Mouse (Mus musculus) MEL (cell line): ENCODE measurements around the gene Mettl26. TPM values are rescaled to one million over a fixed set of nuclear protein-coding genes. Genes with fewer than 3 reads are reported as not detected.

Experiments
- DNase-seq: peaks from one replicate; pipeline ENCODE4 v3.0.0; 2011; ENCODE audit warnings: low read depth, low spot score
- H3K27ac ChIP-seq: 2 replicates; pipeline ENCODE4 v1.5.1; 2012; ENCODE audit warnings: low read depth, mild to moderate bottlenecking, control low read depth, low read length, moderate library complexity; ENCODE audit not compliant: control insufficient read depth
- H3K27me3 ChIP-seq, 2 experiments: fragments of 150-350 bp in 1 of 2; sonication (generic) in 1 of 2; 2 replicates each; pipeline ENCODE4 v1.6.1; 2012; ENCODE audit warnings: low read length in 2 of 2, mild to moderate bottlenecking in 2 of 2, improper control_type of control experiment in 1 of 2, moderate library complexity in 1 of 2; ENCODE audit not compliant: insufficient read depth in 2 of 2, control insufficient read depth in 1 of 2
- H3K36me3 ChIP-seq, 2 experiments: 2 replicates each; pipeline ENCODE4 v1.6.1; 2012 to 2014; ENCODE audit warnings: low read length in 2 of 2, improper control_type of control experiment in 1 of 2, inconsistent platforms in 1 of 2, mild to moderate bottlenecking in 1 of 2; ENCODE audit not compliant: insufficient read depth in 2 of 2, control insufficient read depth in 1 of 2
- H3K4me1 ChIP-seq, 2 experiments: fragments of 150-350 bp in 1 of 2; sonication (generic) in 1 of 2; 2 replicates each; pipeline ENCODE4 v1.6.1; 2012; ENCODE audit warnings: low read length in 2 of 2, improper control_type of control experiment in 1 of 2, mild to moderate bottlenecking in 1 of 2; ENCODE audit not compliant: insufficient read depth in 2 of 2, control insufficient read depth in 1 of 2
- H3K4me3 ChIP-seq, 2 experiments: fragments of 150-350 bp in 1 of 2; sonication (generic) in 1 of 2; 2 replicates each; pipeline ENCODE4 v1.5.1; 2012; ENCODE audit warnings: low read depth in 2 of 2, low read length in 2 of 2, mild to moderate bottlenecking in 2 of 2, moderate library complexity in 2 of 2, control low read depth in 1 of 2, improper control_type of control experiment in 1 of 2; ENCODE audit not compliant: control insufficient read depth in 1 of 2, insufficient read depth in 1 of 2
- H3K79me2 ChIP-seq: 2 replicates; pipeline ENCODE4 v1.6.1; 2012; ENCODE audit warnings: mild to moderate bottlenecking, low read length, moderate library complexity; ENCODE audit not compliant: control insufficient read depth, poor library complexity, insufficient read depth
- H3K9ac ChIP-seq: 2 replicates; pipeline ENCODE4 v1.6.1; 2012; ENCODE audit warnings: low read depth, mild to moderate bottlenecking, control low read depth, low read length, moderate library complexity; ENCODE audit not compliant: control insufficient read depth, poor library complexity, severe bottlenecking
- H3K9me3 ChIP-seq: fragments of 150-350 bp; sonication (generic); replicated peaks from 2 replicates; pipeline ENCODE4 v1.6.1; 2012; ENCODE audit warnings: mild to moderate bottlenecking, low read length, improper control_type of control experiment, moderate library complexity; ENCODE audit not compliant: insufficient read depth
- BHLHE40 ChIP-seq: IDR thresholded peaks from 2 replicates; pipeline ENCODE4 v1.6.1; 2012; ENCODE audit warnings: low read depth, mild to moderate bottlenecking, inconsistent platforms, low read length, improper control_type of control experiment, borderline replicate concordance
- CHD1 ChIP-seq: IDR thresholded peaks from 2 replicates; pipeline ENCODE4 v1.6.1; 2012; ENCODE audit warnings: low read depth, mild to moderate bottlenecking, inconsistent platforms, low read length, improper control_type of control experiment
- CTCF ChIP-seq, 3 experiments: IDR thresholded peaks in 2 of 3; conservative IDR thresholded peaks in 1 of 3; 2 replicates each; pipeline ENCODE4 v1.5.1; 2011 to 2012; ENCODE audit warnings: low read length in 3 of 3, low read depth in 2 of 3, mild to moderate bottlenecking in 2 of 3, improper control_type of control experiment in 1 of 3, inconsistent platforms in 1 of 3, mixed read lengths in 1 of 3, moderate library complexity in 1 of 3; ENCODE audit not compliant: control insufficient read depth in 1 of 3, insufficient read depth in 1 of 3, poor library complexity in 1 of 3, severe bottlenecking in 1 of 3
- ELF1 ChIP-seq: IDR thresholded peaks from 2 replicates; pipeline ENCODE4 v1.6.1; 2014; ENCODE audit warnings: low read depth, mild to moderate bottlenecking, inconsistent platforms, low read length, improper control_type of control experiment, moderate library complexity
- HCFC1 ChIP-seq: IDR thresholded peaks from 2 replicates; pipeline ENCODE4 v1.6.1; 2012; ENCODE audit warnings: low read depth, mild to moderate bottlenecking, inconsistent platforms, low read length, improper control_type of control experiment, moderate library complexity
- KAT2A ChIP-seq: conservative IDR thresholded peaks from 2 replicates; pipeline ENCODE4 v1.6.1; 2012; ENCODE audit warnings: low read depth, low read length, improper control_type of control experiment, inconsistent platforms
- MAX ChIP-seq: IDR thresholded peaks from 2 replicates; pipeline ENCODE4 v1.6.1; 2011; ENCODE audit warnings: low read length, improper control_type of control experiment
- MAZ ChIP-seq: IDR thresholded peaks from 2 replicates; pipeline ENCODE4 v1.6.1; 2012; ENCODE audit warnings: low read depth, mild to moderate bottlenecking, inconsistent platforms, low read length, improper control_type of control experiment
- MXI1 ChIP-seq: IDR thresholded peaks from 2 replicates; pipeline ENCODE4 v1.6.1; 2011; ENCODE audit warnings: mild to moderate bottlenecking, low read depth, low read length, improper control_type of control experiment
- MYC ChIP-seq: IDR thresholded peaks from 2 replicates; pipeline ENCODE4 v1.6.1; 2011; ENCODE audit warnings: low read depth, mild to moderate bottlenecking, low read length, improper control_type of control experiment, moderate library complexity
- POLR2A ChIP-seq, 2 experiments: IDR thresholded peaks; 2 replicates each; pipeline ENCODE4 v1.6.1; 2011 to 2012; ENCODE audit warnings: low read length in 2 of 2, mild to moderate bottlenecking in 2 of 2, control low read depth in 1 of 2, improper control_type of control experiment in 1 of 2, low read depth in 1 of 2, moderate library complexity in 1 of 2; ENCODE audit not compliant: control insufficient read depth in 1 of 2, insufficient read depth in 1 of 2, poor library complexity in 1 of 2
- RCOR1 ChIP-seq: IDR thresholded peaks from 2 replicates; pipeline ENCODE4 v1.6.1; 2012; ENCODE audit warnings: low read depth, mild to moderate bottlenecking, inconsistent platforms, low read length, improper control_type of control experiment
- SIN3A ChIP-seq: IDR thresholded peaks from 2 replicates; pipeline ENCODE4 v1.6.1; 2012; ENCODE audit warnings: low read length, improper control_type of control experiment, inconsistent platforms
- TBP ChIP-seq: IDR thresholded peaks from 2 replicates; pipeline ENCODE4 v1.8.0; 2011; ENCODE audit warnings: low read depth, low read length, improper control_type of control experiment
- TCF12 ChIP-seq: IDR thresholded peaks from 2 replicates; pipeline ENCODE4 v1.6.1; 2014; ENCODE audit warnings: low read depth, mild to moderate bottlenecking, inconsistent platforms, low read length, improper control_type of control experiment, moderate library complexity
- USF1 ChIP-seq: IDR thresholded peaks from 2 replicates; pipeline ENCODE4 v1.6.1; 2014; ENCODE audit warnings: low read depth, mild to moderate bottlenecking, inconsistent platforms, low read length, improper control_type of control experiment, moderate library complexity
- polyA plus RNA-seq, 2 experiments: library from polyadenylated mRNA; stranded (reverse) in 1 of 2; unstranded in 1 of 2; fragments of >175 nt in 1 of 2; fragments of >200 nt in 1 of 2; gene quantifications; 2 replicates each; pipeline versions ENCODE4 v1.2.1 to v1.2.4; 2012; ENCODE audit warnings: low replicate concordance in 2 of 2, low read depth in 1 of 2; ENCODE audit not compliant: insufficient read length in 2 of 2, insufficient read depth in 1 of 2, missing spikeins in 1 of 2
- total RNA-seq: library from RNA; depleted of rRNA; stranded (reverse); fragments of 300-350 nt; gene quantifications from 2 replicates; pipeline ENCODE4 v1.2.3, GENCODE M21; 2012

The Mettl26 gene
- total and polyA plus RNA-seq, 3 experiments = 31.7 to 50.6 TPM; not detected in 1

DNA sequence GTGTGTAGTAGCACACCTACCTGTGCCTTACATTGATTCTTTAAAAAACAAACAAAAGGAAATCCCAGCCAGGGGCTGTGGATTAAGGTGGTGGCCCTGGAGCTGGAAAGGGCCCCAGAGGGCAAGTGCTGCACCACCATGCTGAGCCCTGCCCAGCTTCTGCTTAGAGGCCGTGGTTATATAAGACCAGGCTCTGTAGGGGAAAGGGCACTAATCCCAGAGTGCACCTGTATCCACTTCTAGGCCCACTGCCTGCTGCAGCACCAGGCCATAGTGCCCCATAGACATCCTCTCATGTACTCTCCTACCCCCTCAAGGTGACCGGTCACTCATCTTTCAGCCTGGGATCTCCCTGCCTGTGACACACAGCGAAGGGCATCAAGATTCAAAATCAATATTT is 8.7 kb upstream of the Mettl26 start:
- no peak for TF ChIP-seq HCFC1
- H3K4me1 ChIP-seq = peaks cover 0 to 13% of the 10 kb centered on the region in 2 experiments; a peak in 2 of 4 replicates
- H3K27ac ChIP-seq = no peak overlapping the region
- no peak for DNase-seq
- peaks cover 25% of the 10 kb centered on the region for H3K79me2 ChIP-seq
- no peaks in the 10 kb centered on the region for H3K27me3 ChIP-seq
- H3K9me3 ChIP-seq = no peaks in the 10 kb centered on the region
- H3K9ac ChIP-seq = no peak overlapping the region
- no peak overlapping the region for H3K4me3 ChIP-seq
- H3K36me3 ChIP-seq = peaks cover 0 to 13% of the 10 kb centered on the region in 2 experiments; a peak in 2 of 4 replicates

DNA sequence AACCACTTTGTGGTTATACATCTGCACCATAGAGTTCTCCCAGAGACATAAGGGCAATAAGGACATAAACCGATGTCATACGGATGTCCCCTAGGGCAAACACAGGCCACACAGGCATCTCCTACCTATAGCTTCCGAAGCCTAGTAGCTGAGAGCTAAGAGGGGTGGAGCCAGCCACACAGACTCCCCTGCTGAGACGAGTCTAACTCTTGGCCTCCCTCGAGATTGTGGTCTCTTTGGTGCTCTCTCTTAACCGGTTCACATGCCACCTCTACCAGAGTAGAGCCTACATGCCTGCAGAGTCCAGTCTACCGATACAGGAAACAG is 7.4 kb upstream of the Mettl26 start:
- Histone ChIP-seq H3K4me3 (peak overlapping the region; percentile 76 to 79), H3K9me3 (no peaks in the 10 kb centered on the region), H3K36me3 (peaks cover 0 to 6% of the 10 kb centered on the region in 2 experiments; a peak in 2 of 4 replicates), H3K27me3 (no peaks in the 10 kb centered on the region), H3K9ac (peak overlapping the region; percentile 80), H3K27ac (peak overlapping the region; percentile 47), H3K4me1 (peaks cover 0 to 5% of the 10 kb centered on the region in 2 experiments; a peak in 1 of 4 replicates), H3K79me2 (peaks cover 25% of the 10 kb centered on the region)
- TF ChIP-seq ELF1 = 0 out of 2 replicates have a peak, but pooled peaks have one; percentile 33
- TF ChIP-seq KAT2A = no peak
- TF ChIP-seq POLR2A (IDR thresholded peaks at IDR 0.05; ENCODE audit: control insufficient read depth in 1 of 2, insufficient read depth in 1 of 2, low read depth in 1 of 2, low read length in 2 of 2, poor library complexity in 1 of 2) = peak in 1 of 2 experiments; percentile 35; a peak in 1 of 4 replicates
- TF ChIP-seq TBP = peak; percentile 53
- no peak for DNase-seq

DNA sequence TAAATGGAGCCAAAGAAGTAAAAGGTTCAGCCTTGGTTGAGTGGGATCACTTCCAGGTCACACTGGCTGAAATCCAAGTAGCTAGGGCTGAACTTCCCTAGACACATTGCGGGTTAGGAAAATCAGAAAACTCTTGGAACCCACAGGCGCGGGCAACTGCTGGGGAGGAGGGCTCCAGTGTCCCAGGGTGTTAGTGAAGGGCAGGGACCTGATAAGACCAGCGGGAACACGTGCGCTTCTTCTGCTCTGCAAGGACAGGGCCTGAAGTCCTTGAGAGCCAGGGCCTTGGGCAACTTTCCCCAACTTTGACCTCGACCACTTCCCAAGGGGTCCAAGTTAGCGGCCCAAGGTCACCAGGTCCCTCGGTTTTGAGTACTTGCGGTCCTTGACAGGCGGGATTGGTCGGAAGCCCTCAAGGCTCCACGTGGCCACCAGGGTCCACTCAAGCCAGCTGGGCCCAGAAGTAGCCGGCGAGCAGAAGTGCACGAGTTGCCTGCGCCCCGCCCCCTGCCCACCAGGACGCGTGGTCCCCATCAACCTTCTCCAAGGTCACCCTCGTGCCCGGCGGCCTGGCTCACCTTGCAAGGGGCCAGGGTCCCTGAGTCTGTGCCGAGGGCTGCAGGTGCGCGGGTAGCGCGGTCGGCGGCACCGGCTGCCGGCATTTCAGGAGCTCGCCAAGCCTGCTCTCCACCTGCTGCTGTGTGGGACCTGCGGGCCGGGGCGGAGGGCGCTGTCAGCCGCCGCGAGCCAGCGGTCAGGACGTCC is 6.9 kb upstream of the Mettl26 start:
- Histone ChIP-seq H3K27me3 (no peaks in the 10 kb centered on the region), H3K9ac (peak overlapping the region; percentile 80), H3K9me3 (no peaks in the 10 kb centered on the region), H3K4me3 (peak overlapping the region; percentile 76 to 79), H3K79me2 (peaks cover 25% of the 10 kb centered on the region), H3K4me1 (0 out of 4 replicates have a peak, but pooled peaks cover 0 to 5% of the 10 kb centered on the region in 2 experiments), H3K36me3 (peaks cover 0 to 3% of the 10 kb centered on the region in 2 experiments; a peak in 1 of 4 replicates), H3K27ac (peak overlapping the region; percentile 47)
- DNase-seq = peak; percentile 75
- peak; percentile 75 for TF ChIP-seq HCFC1
- 0 out of 2 replicates have a peak, but pooled peaks have one; percentile 24 for TF ChIP-seq RCOR1
- no peak; the same call in 1 of the 2 replicates for TF ChIP-seq MAZ
- TF ChIP-seq USF1 = peak; percentile 38; the same call in 1 of the 2 replicates
- no peak for TF ChIP-seq TBP
- TF ChIP-seq SIN3A = peak; percentile 77
- TF ChIP-seq TCF12 = 0 out of 2 replicates have a peak, but pooled peaks have one; percentile 11
- peak; percentile 69 for TF ChIP-seq BHLHE40
- peak; percentile 92 for TF ChIP-seq MYC
- peak; percentile 87 for TF ChIP-seq MAX
- TF ChIP-seq MXI1 = peak; percentile 90
- no peak for TF ChIP-seq CTCF (IDR thresholded peaks at IDR 0.05 in 2 of 3, conservative IDR thresholded peaks at IDR 0.05 in 1 of 3; ENCODE audit: control insufficient read depth in 1 of 3, insufficient read depth in 1 of 3, low read depth in 2 of 3, low read length in 3 of 3, poor library complexity in 1 of 3, severe bottlenecking in 1 of 3)
- 0 out of 2 replicates have a peak, but pooled peaks have one; percentile 30 for TF ChIP-seq CHD1
